ENCODE assay signal across 11 mouse cellular contexts in genomic region chr19:29236658-29237385, GRCm38 (mm10). TPM values are rescaled to one million over a fixed set of nuclear protein-coding genes. Genes with fewer than 3 reads are reported as not detected.
DNase-seq lines count a peak whose midpoint lies in the region; ATAC-seq lines count a peak whose summit lies in the region.
"Had no signal": no experiment of that assay in that cellular context is flagged by ENCODE, and none has a peak within 500 bp of the region (broad histone marks: within the 10 kb centered on the region; RNA-seq: fewer than 3 reads in every experiment).

No protein-coding gene starts in this region.

- no peak for DNase-seq in forebrain, embryonic 11.5 days (ENCODE audit: low spot score)
- DNase-seq in spleen, adult 12 weeks (ENCODE audit: low spot score): peak; percentile 26
- no peak for DNase-seq in spleen, postnatal 4 days (ENCODE audit: low spot score in 2 of 2)
- DNase-seq in thymus, postnatal 4 days: peak; percentile 47
- DNase-seq in testis, postnatal 10 days (ENCODE audit: low spot score): no peak
- no peak for DNase-seq in gastrocnemius, postnatal 4 days (ENCODE audit: low spot score in 2 of 2)
- DNase-seq: layer of hippocampus, adult 9-11 months; right cerebral cortex, postnatal 14 days had no signal

- WGBS in forebrain, embryonic 16.5 days: 47% methylated on average over 9 of the region's 9 CpGs
- 50% methylated on average over 9 of the region's 9 CpGs for WGBS in forebrain, embryonic 11.5 days
- 19% methylated on average over 9 of the region's 9 CpGs for WGBS in liver, embryonic 16.5 days (ENCODE audit: insufficient replicate concordance)

- H3K4me2 ChIP-seq in forebrain, embryonic 16.5 days (ENCODE audit: low read length): no peak overlapping the region
- no peak overlapping the region for H3K4me2 ChIP-seq in forebrain, embryonic 11.5 days (ENCODE audit: low read depth, low read length, severe bottlenecking)
- H3K4me2 ChIP-seq in liver, embryonic 16.5 days (ENCODE audit: low read depth, low read length): peak overlapping the region; percentile 54

- no peak overlapping the region for H3K9ac ChIP-seq in forebrain, embryonic 16.5 days (replicated peaks; ENCODE audit: low read depth, low read length)
- no peak overlapping the region for H3K9ac ChIP-seq in forebrain, embryonic 11.5 days (ENCODE audit: low read length)
- H3K9ac ChIP-seq in liver, embryonic 16.5 days (ENCODE audit: low read depth, low read length): peak overlapping the region; percentile 13; the same call in 1 of the 2 replicates

- H3K27ac ChIP-seq in forebrain, embryonic 16.5 days (ENCODE audit: low read length): no peak overlapping the region
- H3K27ac ChIP-seq in forebrain, embryonic 11.5 days (ENCODE audit: low read depth, low read length): no peak overlapping the region
- peak overlapping the region; percentile 28 for H3K27ac ChIP-seq in liver, embryonic 16.5 days (ENCODE audit: low read length)

- no peaks in the 10 kb centered on the region; the same call in 1 of the 2 replicates for H3K4me1 ChIP-seq in forebrain, embryonic 16.5 days (replicated peaks; ENCODE audit: control insufficient read depth, insufficient read depth, low read length)
- H3K4me1 ChIP-seq in forebrain, embryonic 11.5 days (replicated peaks; ENCODE audit: control insufficient read depth, insufficient read depth, low read length): no peaks in the 10 kb centered on the region; the same call in 1 of the 2 replicates
- H3K4me1 ChIP-seq in liver, embryonic 16.5 days (ENCODE audit: control insufficient read depth, low read depth, low read length): peaks cover 39% of the 10 kb centered on the region

- H3K9me3 ChIP-seq in forebrain, embryonic 16.5 days (ENCODE audit: control insufficient read depth, low read length): no peaks in the 10 kb centered on the region
- H3K9me3 ChIP-seq in forebrain, embryonic 11.5 days (ENCODE audit: control insufficient read depth, low read length): no peaks in the 10 kb centered on the region
- no peaks in the 10 kb centered on the region for H3K9me3 ChIP-seq in liver, embryonic 16.5 days (replicated peaks; ENCODE audit: control insufficient read depth, low read length)

- H3K36me3 ChIP-seq in forebrain, embryonic 16.5 days (ENCODE audit: control insufficient read depth, insufficient read depth): no peaks in the 10 kb centered on the region
- no peaks in the 10 kb centered on the region for H3K36me3 ChIP-seq in forebrain, embryonic 11.5 days (ENCODE audit: control insufficient read depth, insufficient read depth, low read length)
- H3K36me3 ChIP-seq in liver, embryonic 16.5 days (ENCODE audit: control insufficient read depth, insufficient read depth): no peaks in the 10 kb centered on the region

- no peaks in the 10 kb centered on the region for H3K27me3 ChIP-seq in forebrain, embryonic 16.5 days (replicated peaks; ENCODE audit: control insufficient read depth, insufficient read depth, low read length)
- no peaks in the 10 kb centered on the region for H3K27me3 ChIP-seq in forebrain, embryonic 11.5 days (ENCODE audit: control insufficient read depth, insufficient read depth, low read length)
- no peaks in the 10 kb centered on the region for H3K27me3 ChIP-seq in liver, embryonic 16.5 days (ENCODE audit: control insufficient read depth, insufficient read depth, low read depth, low read length)

- H3K4me3 ChIP-seq in forebrain, embryonic 16.5 days (replicated peaks; ENCODE audit: low read length): no peak overlapping the region
- no peak overlapping the region for H3K4me3 ChIP-seq in forebrain, embryonic 11.5 days (ENCODE audit: low read depth, low read length)
- H3K4me3 ChIP-seq in liver, embryonic 16.5 days (ENCODE audit: low read depth, low read length): peak overlapping the region; percentile 10; the same call in 1 of the 2 replicates

- peak; percentile 66 for ATAC-seq in forebrain, embryonic 16.5 days
- no peak for ATAC-seq in forebrain, embryonic 11.5 days (replicated peaks; ENCODE audit: low FRiP score)
- ATAC-seq in liver, embryonic 16.5 days (ENCODE audit: low read depth): peak; percentile 52
- ATAC-seq: lung, postnatal 0 days had no signal

RNA-seq across cellular contexts. Expression of gene Jak2, which starts 14.8 kb away (rescaled TPM):
- polyA plus RNA-seq in forebrain, embryonic 16.5 days (2015; fragmentation: Nextera tagmentation; extraction: Ambion mirVana): 18.2 and 19.9 TPM in 2 replicates
- 13.2 and 14.6 TPM in 2 replicates for polyA plus RNA-seq in forebrain, embryonic 11.5 days (2014; fragmentation: Nextera tagmentation; extraction: Ambion mirVana)
- polyA plus RNA-seq in liver, embryonic 16.5 days (2015; fragmentation: Nextera tagmentation; extraction: Ambion mirVana): 5.2 and 5.9 TPM in 2 replicates
- 10 to 100 TPM; 16.2 to 18.4 TPM for total RNA-seq in gastrocnemius, postnatal 4 days (2021)

Comparison
In these comparisons a context has a peak if more than half of its experiments do, and no peak if none do; other contexts are left out.
1. DNase-seq: peak in spleen, adult 12 weeks (single experiment) and thymus, postnatal 4 days (single experiment); none in forebrain, embryonic 11.5 days (single experiment), spleen, postnatal 4 days (0 of 2), testis, postnatal 10 days (single experiment) and gastrocnemius, postnatal 4 days (0 of 2).